Mouse (Mus musculus): ENCODE results near the gene Limch1.

GRCm38 (mm10) chr5:66707859-66708258 is 37.8 kb upstream of the Limch1 start:
- TF ChIP-seq CTCF (IDR thresholded peaks at IDR 0.05; ENCODE audit: low read depth, low read length) (no peak), POLR2A (IDR thresholded peaks at IDR 0.05; ENCODE audit: borderline replicate concordance, low read depth, low read length) (no peak)

Data from bone marrow macrophage, adult 2 months (primary cell).